Mouse (Mus musculus) olfactory bulb, adult 2 months (tissue): ENCODE results near the gene Lgr5. TPM values are rescaled to one million over a fixed set of nuclear protein-coding genes. Genes with fewer than 3 reads are reported as not detected.

Source experiments
- H3K27ac ChIP-seq: fragments of 200-500 bp; 2 replicates; pipeline ENCODE4 v1.5.1; 2012; ENCODE audit warnings: low read depth, low read length; ENCODE audit not compliant: insufficient read depth
- H3K4me1 ChIP-seq: fragments of 200-500 bp; 2 replicates; pipeline ENCODE4 v1.6.1; 2012; ENCODE audit warnings: low read length; ENCODE audit not compliant: control insufficient read depth, insufficient read depth
- H3K4me3 ChIP-seq: fragments of 200-500 bp; 2 replicates; pipeline ENCODE4 v1.5.1; 2012; ENCODE audit warnings: mild to moderate bottlenecking, low read depth, low read length, moderate library complexity; ENCODE audit not compliant: insufficient read depth
- CTCF ChIP-seq: fragments of 200-500 bp; IDR thresholded peaks from 2 replicates; pipeline ENCODE4 v1.5.1; 2012; ENCODE audit warnings: low read depth, mild to moderate bottlenecking, low read length, moderate library complexity; ENCODE audit not compliant: insufficient read depth
- POLR2A ChIP-seq: fragments of 200-500 bp; IDR thresholded peaks from 2 replicates; pipeline ENCODE4 v1.6.1; 2012; ENCODE audit warnings: mild to moderate bottlenecking, low read depth, low read length, moderate library complexity; ENCODE audit not compliant: insufficient read depth
- WGBS: fragments of 180-500 bp; shearing (Covaris S2); methylation state at CpG from one replicate; pipeline ENCODE4 v1.1.7; 2018; 5-methylcytosine and 5-hydroxymethylcytosine counted together
- polyA plus RNA-seq: library from polyadenylated mRNA; stranded (reverse); fragments of >200 nt; gene quantifications from 2 replicates; pipeline ENCODE4 v1.2.4, GENCODE M21; 2012; ENCODE audit warnings: low replicate concordance; ENCODE audit not compliant: missing spikeins, insufficient read depth, insufficient read length

Lgr5 gene
- polyA plus RNA-seq, 1 experiment: not detected

DNA sequence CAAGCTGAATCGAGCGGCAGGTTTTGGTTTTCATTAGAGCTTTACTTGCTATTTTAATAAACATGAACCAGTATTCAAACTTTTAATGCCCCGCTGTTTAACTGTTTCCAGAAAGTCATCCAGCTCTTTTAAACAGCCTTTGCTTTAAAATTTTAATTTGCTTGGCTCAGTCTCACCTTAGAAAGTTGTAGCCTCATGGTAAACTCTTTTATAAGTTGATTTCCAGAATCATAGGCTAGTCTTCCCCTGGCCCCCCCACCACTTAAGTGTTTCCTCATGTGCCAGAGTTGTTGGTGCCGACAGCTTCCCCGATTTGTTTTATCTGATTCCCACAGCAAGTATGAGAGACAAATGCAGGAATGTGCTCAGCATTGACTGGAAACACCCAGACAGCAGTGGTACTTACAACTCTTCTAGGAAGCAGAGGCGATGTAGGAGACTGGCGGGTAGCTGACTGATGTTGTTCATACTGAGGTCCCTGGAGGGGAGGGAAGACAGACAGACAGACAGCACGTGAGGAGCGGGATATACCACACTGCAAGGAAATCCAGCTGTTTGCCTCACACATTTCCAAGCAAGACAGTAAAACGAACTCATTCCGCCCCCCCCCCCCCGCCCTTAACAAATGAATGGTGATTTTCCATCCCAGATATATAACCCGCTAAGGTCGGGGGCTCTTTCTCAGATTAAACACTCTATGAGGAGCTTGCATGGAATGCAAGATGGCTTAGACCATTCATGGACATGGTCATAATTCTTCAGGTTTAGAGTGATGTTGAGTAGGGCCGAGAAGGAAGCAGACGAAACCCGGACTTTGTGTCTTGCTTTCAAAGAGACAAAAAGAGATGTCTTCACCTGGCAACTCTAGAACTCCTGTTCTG lies 67.1 kb downstream of the Lgr5 start:
- no peak for TF ChIP-seq CTCF
- no peak for TF ChIP-seq POLR2A
- no peak overlapping the region for H3K4me3 ChIP-seq
- H3K4me1 ChIP-seq: peaks cover 2% of the 10 kb centered on the region; the same call in 1 of the 2 replicates
- no peak overlapping the region for H3K27ac ChIP-seq
- WGBS: 31% methylated on average over 17 of the region's 17 CpGs

DNA sequence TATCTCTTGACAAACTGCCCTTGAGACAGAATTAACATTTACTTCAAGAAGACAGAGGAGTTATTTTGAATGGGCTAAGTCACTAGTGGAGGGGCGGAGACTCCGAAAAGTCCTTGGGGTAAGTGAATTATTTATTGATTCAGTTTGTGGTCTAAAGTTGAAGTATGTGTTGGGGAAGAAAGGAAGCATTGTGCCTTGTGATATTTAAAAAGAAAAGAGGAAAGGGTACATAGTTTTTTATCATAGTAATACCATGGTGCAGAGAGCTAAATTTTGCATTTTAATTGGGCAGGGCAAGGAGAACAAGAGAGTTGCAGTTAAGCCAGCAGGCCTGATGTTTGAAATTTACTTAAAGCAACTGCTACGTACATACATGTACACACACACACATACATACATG lies 68.7 kb downstream of the Lgr5 start:
- Histone ChIP-seq H3K4me3 (no peak overlapping the region), H3K27ac (no peak overlapping the region), H3K4me1 (peaks cover 2% of the 10 kb centered on the region; the same call in 1 of the 2 replicates)
- TF ChIP-seq CTCF (no peak), POLR2A (no peak)
- 87% methylated on average over 3 of the region's 3 CpGs for WGBS

DNA sequence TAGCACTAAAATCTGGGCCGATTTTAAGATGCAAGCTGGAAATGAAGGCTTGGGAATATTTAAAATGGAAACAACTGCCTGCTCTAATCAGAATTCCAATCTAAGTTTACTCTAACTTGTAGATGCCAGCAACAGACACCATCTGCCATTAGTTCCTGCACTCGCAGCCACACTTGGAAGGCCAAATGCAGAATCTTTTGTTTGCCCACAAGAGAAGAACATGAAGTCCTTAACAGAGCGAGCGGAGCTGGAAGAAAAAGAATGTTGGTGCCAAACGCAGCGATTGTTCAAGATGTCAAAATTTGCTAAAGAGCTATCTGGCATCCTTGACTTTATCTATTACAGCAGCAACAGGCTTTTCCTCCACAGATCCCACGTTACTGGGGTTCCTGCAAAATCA lies 72.1 kb downstream of the Lgr5 start:
- TF ChIP-seq CTCF (no peak), POLR2A (no peak)
- H3K4me1 ChIP-seq: peaks cover 2% of the 10 kb centered on the region; the same call in 1 of the 2 replicates
- no peak overlapping the region for H3K27ac ChIP-seq
- WGBS: 78% methylated on average over 7 of the region's 7 CpGs
- no peak overlapping the region for H3K4me3 ChIP-seq

DNA sequence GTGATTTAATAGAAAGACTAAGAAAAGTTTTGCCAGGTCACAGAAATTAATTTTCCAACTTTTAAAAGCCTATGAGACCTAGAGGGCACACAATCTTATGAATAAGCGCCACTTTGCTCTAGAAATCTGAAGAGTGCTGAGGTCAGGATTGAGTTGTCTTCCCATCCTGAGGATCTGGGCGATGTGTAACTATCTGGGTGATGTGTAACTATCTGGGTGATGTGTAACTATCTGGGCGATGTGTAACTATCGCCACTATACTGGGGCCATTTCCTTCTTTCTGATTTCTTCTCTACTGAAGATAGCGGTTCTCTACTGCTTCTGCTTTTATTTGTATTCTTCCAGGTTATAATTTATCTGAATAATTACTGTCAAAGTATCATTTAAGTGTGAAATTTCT lies 76.6 kb downstream of the Lgr5 start:
- 87% methylated on average over 5 of the region's 5 CpGs for WGBS
- Histone ChIP-seq H3K4me1 (no peaks in the 10 kb centered on the region), H3K4me3 (no peak overlapping the region), H3K27ac (no peak overlapping the region)
- TF ChIP-seq CTCF: no peak
- TF ChIP-seq POLR2A: no peak

DNA sequence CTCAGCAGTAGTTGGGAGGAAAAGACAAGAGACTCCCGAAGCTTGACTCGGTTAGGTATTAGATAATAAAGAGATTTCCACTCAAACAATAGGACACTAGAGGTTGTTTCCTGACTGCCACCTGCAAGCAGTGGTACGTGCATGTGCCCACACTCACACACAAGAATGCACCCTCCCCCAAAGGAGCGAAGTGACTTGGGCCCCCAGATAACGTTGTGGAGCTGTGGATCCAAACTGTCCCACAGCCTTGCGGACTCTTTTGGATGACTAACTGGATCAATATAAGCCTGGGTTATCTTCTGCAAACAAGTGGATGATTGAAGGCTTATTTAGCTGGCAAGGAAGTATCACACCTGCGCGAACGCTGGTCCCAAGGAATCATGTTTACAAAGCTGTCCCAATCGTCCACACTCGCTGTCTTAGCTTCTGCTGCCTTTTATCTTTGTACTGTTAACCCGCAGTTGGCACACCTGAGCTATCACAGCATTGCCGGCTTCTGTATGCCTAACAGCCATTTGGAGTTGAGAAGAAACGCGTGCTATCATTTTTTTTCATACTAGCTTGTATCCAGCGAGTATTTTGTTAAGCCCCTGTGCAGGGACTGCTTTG lies 81.8 kb downstream of the Lgr5 start:
- H3K4me3 ChIP-seq: no peak overlapping the region
- H3K4me1 ChIP-seq: no peaks in the 10 kb centered on the region; the same call in 1 of the 2 replicates
- no peak overlapping the region for H3K27ac ChIP-seq
- TF ChIP-seq CTCF (no peak), POLR2A (no peak)
- WGBS: 92% methylated on average over 16 of the region's 16 CpGs

DNA sequence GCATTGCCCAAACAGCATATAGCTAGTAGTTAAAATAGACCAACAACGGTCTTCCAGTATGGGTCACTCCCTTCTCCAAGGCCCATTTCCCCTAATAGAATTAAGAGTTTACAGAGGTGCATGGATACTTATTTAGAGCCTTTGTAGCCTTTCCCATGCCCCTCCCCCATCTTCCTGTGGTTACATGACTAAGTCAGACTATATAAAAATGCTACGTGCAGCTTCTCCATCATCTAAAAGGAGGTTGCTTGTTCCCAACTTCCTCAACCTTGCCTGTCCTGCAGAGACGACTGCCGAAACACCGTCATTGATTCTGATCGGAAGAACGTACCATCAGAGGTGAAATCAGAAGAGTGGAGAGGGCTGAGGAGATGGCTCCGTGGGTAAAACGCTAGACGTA lies 82.4 kb downstream of the Lgr5 start:
- no peaks in the 10 kb centered on the region; the same call in 1 of the 2 replicates for H3K4me1 ChIP-seq
- no peak overlapping the region for H3K27ac ChIP-seq
- WGBS: 88% methylated on average over 10 of the region's 10 CpGs
- H3K4me3 ChIP-seq: no peak overlapping the region
- TF ChIP-seq POLR2A (no peak), CTCF (no peak)

DNA sequence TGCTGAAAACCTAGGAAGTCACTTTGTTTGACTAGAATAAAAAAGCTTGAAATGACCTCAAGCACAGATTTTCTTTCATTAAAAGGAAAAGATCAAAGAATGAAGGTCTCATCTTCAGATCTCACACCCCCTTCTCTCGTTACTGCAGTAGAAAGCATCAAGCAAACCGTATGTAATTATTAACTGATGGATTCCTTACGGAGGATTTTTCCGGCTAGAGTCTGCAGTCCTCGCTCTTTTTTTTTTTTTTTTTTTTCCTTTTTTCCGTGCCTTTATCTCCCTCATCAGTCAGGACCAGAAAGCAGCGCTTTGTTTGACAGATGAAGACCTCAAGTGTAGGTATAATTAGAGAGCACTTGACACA lies 93.8 kb downstream of the Lgr5 start:
- Histone ChIP-seq H3K27ac (no peak overlapping the region), H3K4me1 (peaks cover 3% of the 10 kb centered on the region; the same call in 1 of the 2 replicates), H3K4me3 (no peak overlapping the region)
- 16% methylated on average over 7 of the region's 7 CpGs for WGBS
- TF ChIP-seq POLR2A (no peak), CTCF (no peak)

DNA sequence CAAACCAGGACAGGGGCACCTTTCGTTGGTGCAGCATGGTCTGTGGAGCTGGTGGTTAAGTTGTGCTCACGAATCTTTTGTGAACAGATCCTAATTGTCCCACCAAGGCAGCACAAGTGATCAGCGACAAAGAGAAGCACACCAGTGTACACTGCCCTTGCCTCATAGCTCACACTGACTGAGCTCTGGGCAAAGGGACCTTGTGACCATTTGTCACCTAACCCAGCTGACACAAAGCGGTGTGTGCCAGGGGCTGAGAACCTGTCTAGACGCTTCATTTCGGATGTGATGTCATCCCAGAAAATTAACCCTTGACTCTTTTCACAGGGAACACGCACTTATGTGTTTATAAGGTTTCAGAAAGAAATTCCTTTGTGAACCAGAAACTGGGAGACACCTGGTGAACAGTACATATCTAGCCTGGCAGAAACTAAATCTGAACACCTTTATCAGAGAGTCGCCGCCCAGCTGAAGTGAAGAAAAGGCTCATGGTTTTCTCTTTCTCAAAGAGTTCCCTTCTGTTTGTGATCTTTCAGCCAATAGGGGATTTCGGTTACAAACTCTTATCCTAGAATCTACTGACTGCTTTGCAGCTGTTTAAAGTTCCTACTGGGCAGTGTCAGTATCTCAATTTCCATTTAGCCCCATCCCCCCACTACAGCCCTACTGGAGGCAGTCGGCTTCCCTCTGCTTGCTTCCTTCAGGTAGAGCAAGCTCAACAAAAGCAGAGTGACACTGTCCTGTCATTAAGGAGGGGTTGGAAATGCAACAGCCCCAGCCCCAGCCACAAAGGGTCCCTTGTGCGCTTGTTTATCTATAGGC lies 94.4 kb downstream of the Lgr5 start:
- peaks cover 3% of the 10 kb centered on the region; the same call in 1 of the 2 replicates for H3K4me1 ChIP-seq
- H3K4me3 ChIP-seq: no peak overlapping the region
- H3K27ac ChIP-seq: no peak overlapping the region
- TF ChIP-seq POLR2A: no peak
- TF ChIP-seq CTCF: no peak
- WGBS: 61% methylated on average over 12 of the region's 12 CpGs

DNA sequence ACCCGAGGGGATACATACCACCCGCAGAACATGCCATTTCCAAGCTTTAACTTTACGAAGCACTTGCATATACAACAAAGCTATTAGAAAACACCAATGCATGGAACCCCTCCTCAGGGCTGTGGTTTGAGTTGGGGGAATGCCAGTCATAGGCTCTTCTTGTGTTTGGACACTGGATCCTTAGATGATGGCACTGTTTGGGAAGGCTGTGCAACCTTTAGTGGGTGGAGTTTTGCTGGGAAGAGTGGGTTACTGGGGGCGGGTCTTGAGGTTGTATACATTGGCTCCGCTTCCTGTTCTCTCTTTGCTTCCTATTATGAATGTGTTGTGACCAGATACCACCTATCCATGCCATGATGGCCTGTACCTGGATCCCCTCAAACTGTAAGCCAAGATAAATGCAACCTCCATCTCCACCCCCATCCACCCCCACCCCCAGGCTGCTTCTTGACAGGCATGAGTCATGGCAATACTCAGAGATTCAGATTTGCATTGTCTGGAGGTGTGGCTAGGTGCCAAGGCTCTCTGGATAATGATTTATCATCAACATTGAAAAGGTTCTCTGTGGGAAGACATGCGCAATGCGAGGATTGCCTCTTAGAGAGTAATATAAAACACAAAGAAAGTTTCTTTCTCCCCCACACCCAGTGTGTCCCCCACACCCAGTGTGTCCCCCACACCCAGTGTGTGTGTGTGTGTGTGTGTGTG lies 95.6 kb downstream of the Lgr5 start:
- 87% methylated on average over 7 of the region's 7 CpGs for WGBS
- Histone ChIP-seq H3K4me1 (peaks cover 3% of the 10 kb centered on the region; the same call in 1 of the 2 replicates), H3K4me3 (no peak overlapping the region), H3K27ac (no peak overlapping the region)
- no peak for TF ChIP-seq CTCF
- no peak for TF ChIP-seq POLR2A
